Mouse (Mus musculus) right cerebral cortex, postnatal 25 days (tissue): Measurements from ENCODE around the gene Ascc3.

ENCODE experiments used
- DNase-seq: peaks from one replicate; pipeline ENCODE4 v3.0.0; 2022

The Ascc3 gene

GRCm38 (mm10) chr10:50592355-50593293, at the start of gene Ascc3:
Gene Ascc3 (plus strand): TSS chr10:50592669.
- DNase-seq, result peak; percentile 95

- no peak for DNase-seq
These were observed 7.7 kb upstream of the Ascc3 start for GRCm38 (mm10) chr10:50584721-50585120.

- DNase-seq, result no peak
These were observed 5.9 kb upstream of the Ascc3 start for GRCm38 (mm10) chr10:50586556-50586955.

- no peak for DNase-seq
These were observed 902 bp downstream of the Ascc3 start for GRCm38 (mm10) chr10:50593371-50593770.

GRCm38 (mm10) chr10:50595340-50595739, 2.9 kb downstream of the Ascc3 start:
- no peak for DNase-seq

- no peak for DNase-seq
These were observed 12.4 kb downstream of the Ascc3 start for GRCm38 (mm10) chr10:50604919-50605318.

- DNase-seq, result no peak
These were observed 21.4 kb downstream of the Ascc3 start for GRCm38 (mm10) chr10:50613840-50614239.

GRCm38 (mm10) chr10:50625874-50626273, 33.4 kb downstream of the Ascc3 start:
- DNase-seq, result no peak

GRCm38 (mm10) chr10:50639607-50640006, 47.1 kb downstream of the Ascc3 start:
- no peak for DNase-seq

GRCm38 (mm10) chr10:50650612-50651011, 58.1 kb downstream of the Ascc3 start:
- DNase-seq, result no peak

GRCm38 (mm10) chr10:50653551-50653950, 61.1 kb downstream of the Ascc3 start:
- no peak for DNase-seq

- DNase-seq, result no peak
These were observed 64.9 kb downstream of the Ascc3 start for GRCm38 (mm10) chr10:50657352-50657751.

- DNase-seq, result no peak
These were observed 79.0 kb downstream of the Ascc3 start for GRCm38 (mm10) chr10:50671517-50671916.

GRCm38 (mm10) chr10:50690324-50690723, 97.9 kb downstream of the Ascc3 start:
- no peak for DNase-seq

- DNase-seq, result no peak
These were observed 106.5 kb downstream of the Ascc3 start for GRCm38 (mm10) chr10:50698836-50699433.

- DNase-seq, result no peak
These were observed 109.3 kb downstream of the Ascc3 start for GRCm38 (mm10) chr10:50701736-50702135.

GRCm38 (mm10) chr10:50702361-50702760, 109.9 kb downstream of the Ascc3 start:
- no peak for DNase-seq

GRCm38 (mm10) chr10:50704202-50704601, 111.7 kb downstream of the Ascc3 start:
- DNase-seq, result peak; percentile 7

- no peak for DNase-seq
These were observed 112.4 kb downstream of the Ascc3 start for GRCm38 (mm10) chr10:50704898-50705297.

GRCm38 (mm10) chr10:50711286-50711685, 118.8 kb downstream of the Ascc3 start:
- DNase-seq, result no peak

- no peak for DNase-seq
These were observed 119.3 kb downstream of the Ascc3 start for GRCm38 (mm10) chr10:50711765-50712164.

GRCm38 (mm10) chr10:50733459-50733858, 141.0 kb downstream of the Ascc3 start:
- no peak for DNase-seq

GRCm38 (mm10) chr10:50762069-50762468, 169.6 kb downstream of the Ascc3 start:
- no peak for DNase-seq

- no peak for DNase-seq
These were observed 170.5 kb downstream of the Ascc3 start for GRCm38 (mm10) chr10:50762984-50763383.
